Mouse (Mus musculus): ENCODE measurements at regions not wholly inside any gene's neighbourhood (a gene's known extent, or its start where the extent isn't known, plus 50 kb on each side); places are given as distances from the start of the nearest gene placed in this dataset.

DNA sequence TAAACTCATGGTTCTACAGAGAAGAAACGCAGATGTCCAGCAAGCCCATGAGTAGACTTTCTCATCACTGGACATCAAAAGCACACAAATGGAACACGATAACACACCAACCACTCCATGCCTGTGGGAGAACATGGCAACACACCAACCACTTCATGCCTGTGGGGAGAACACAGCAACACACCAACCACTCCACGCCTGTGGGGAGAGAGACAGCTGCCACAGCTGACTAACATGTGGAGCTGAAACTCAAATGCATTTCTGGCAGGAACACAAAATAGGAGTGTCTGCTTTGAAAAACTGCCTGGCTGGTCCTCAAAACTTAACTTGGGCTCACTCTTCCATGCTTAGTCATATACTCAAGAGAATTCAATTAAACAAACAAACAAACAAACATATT lies 88.4 kb upstream of the Prkcq start:
- TF ChIP-seq CTCF (IDR thresholded peaks at IDR 0.05; ENCODE audit: low read depth) (no peak), EP300 (IDR thresholded peaks at IDR 0.05; ENCODE audit: low read depth) (no peak)

Data from liver, postnatal 0 days (tissue).